32 mouse cellular contexts compared by ENCODE assay signal in genomic region chr5:140633432-140633831, GRCm38 (mm10). TPM values are rescaled to one million over a fixed set of nuclear protein-coding genes. Genes with fewer than 3 reads are reported as not detected.
A peak's percentile ranks its signal among the peaks of the same experiment; 100 is the strongest.
DNase-seq lines count a peak whose midpoint lies in the region; ATAC-seq and TF ChIP-seq lines count a peak whose summit lies in the region.
"Had no signal": no experiment of that assay in that cellular context is flagged by ENCODE, and none has a peak within 500 bp of the region (broad histone marks: within the 10 kb centered on the region; RNA-seq: fewer than 3 reads in every experiment).

No protein-coding gene starts in this region.

- peaks cover 71% of the 10 kb centered on the region for H3K36me3 ChIP-seq in hindbrain, postnatal 0 days (ENCODE audit: insufficient read depth, low read length)
- peaks cover 98% of the 10 kb centered on the region for H3K36me3 ChIP-seq in hindbrain, embryonic 13.5 days
- H3K36me3 ChIP-seq in midbrain, embryonic 12.5 days = peaks cover 100% of the 10 kb centered on the region
- H3K36me3 ChIP-seq in midbrain, embryonic 10.5 days = peaks cover 100% of the 10 kb centered on the region

- H3K27ac ChIP-seq in hindbrain, postnatal 0 days = no peak overlapping the region
- no peak overlapping the region for H3K27ac ChIP-seq in hindbrain, embryonic 13.5 days
- 0 out of 2 replicates have a peak overlapping the region, but pooled peaks have one; percentile 25 for H3K27ac ChIP-seq in midbrain, embryonic 12.5 days (replicated peaks)
- no peak overlapping the region for H3K27ac ChIP-seq in midbrain, embryonic 10.5 days (replicated peaks)
- H3K27ac ChIP-seq: embryonic facial prominence, embryonic 10.5 days; embryonic facial prominence, embryonic 13.5 days; forebrain, embryonic 12.5 days; gastrocnemius, adult 2 months; heart, embryonic 15.5 days; hindbrain, embryonic 15.5 days; intestine, embryonic 15.5 days had no signal

- no peak overlapping the region for H3K4me3 ChIP-seq in hindbrain, postnatal 0 days (ENCODE audit: low read length)
- H3K4me3 ChIP-seq in hindbrain, embryonic 13.5 days = no peak overlapping the region
- no peak overlapping the region for H3K4me3 ChIP-seq in midbrain, embryonic 12.5 days
- H3K4me3 ChIP-seq in midbrain, embryonic 10.5 days = no peak overlapping the region
- H3K4me3 ChIP-seq: embryonic facial prominence, embryonic 10.5 days; embryonic facial prominence, embryonic 13.5 days; erythroblast, embryonic 14.5 days; forebrain, embryonic 12.5 days; gastrocnemius, adult 2 months; heart, embryonic 12.5 days; heart, embryonic 15.5 days; hindbrain, embryonic 15.5 days; intestine, embryonic 15.5 days had no signal

- no peak for TF ChIP-seq CTCF in hindbrain, postnatal 0 days (IDR thresholded peaks at IDR 0.05; ENCODE audit: low read depth)

- H3K4me1 ChIP-seq in hindbrain, postnatal 0 days (ENCODE audit: insufficient read depth, low read length) = peaks cover 14% of the 10 kb centered on the region; the same call in 1 of the 2 replicates
- peaks cover 24% of the 10 kb centered on the region for H3K4me1 ChIP-seq in hindbrain, embryonic 13.5 days (replicated peaks)
- peaks cover 13% of the 10 kb centered on the region; the same call in 1 of the 2 replicates for H3K4me1 ChIP-seq in midbrain, embryonic 12.5 days
- peaks cover 4% of the 10 kb centered on the region; the same call in 1 of the 2 replicates for H3K4me1 ChIP-seq in midbrain, embryonic 10.5 days
- H3K4me1 ChIP-seq: embryonic facial prominence, embryonic 13.5 days; heart, embryonic 12.5 days; intestine, embryonic 15.5 days had no signal

- ATAC-seq in hindbrain, postnatal 0 days = peak; percentile 46; the same call in 1 of the 2 replicates
- no peak for ATAC-seq in hindbrain, embryonic 13.5 days (ENCODE audit: low FRiP score)
- no peak for ATAC-seq in midbrain, embryonic 12.5 days (ENCODE audit: low FRiP score, low read depth)
- ATAC-seq: forebrain, embryonic 16.5 days; intestine, embryonic 15.5 days; Patski had no signal

- no peaks in the 10 kb centered on the region for H3K27me3 ChIP-seq in hindbrain, postnatal 0 days (ENCODE audit: insufficient read depth, low read length)
- no peaks in the 10 kb centered on the region for H3K27me3 ChIP-seq in hindbrain, embryonic 13.5 days
- H3K27me3 ChIP-seq in midbrain, embryonic 12.5 days = no peaks in the 10 kb centered on the region
- H3K27me3 ChIP-seq in midbrain, embryonic 10.5 days (ENCODE audit: low read depth, poor library complexity, severe bottlenecking) = no peaks in the 10 kb centered on the region
- H3K27me3 ChIP-seq: CH12.LX; embryonic facial prominence, embryonic 13.5 days; forebrain, embryonic 12.5 days; heart, embryonic 12.5 days; heart, embryonic 15.5 days; hindbrain, embryonic 15.5 days; intestine, embryonic 15.5 days; Patski had no signal

- DNase-seq in cerebellum, postnatal 10 days = peak; percentile 26 to 59
- DNase-seq in cerebellum, postnatal 36 days = no peak
- peak; percentile 39 for DNase-seq in hindbrain, postnatal 0 days (ENCODE audit: low spot score)
- DNase-seq in midbrain, embryonic 10.5 days (ENCODE audit: low spot score) = no peak
- peak; percentile 74 for DNase-seq in right cerebral cortex, postnatal 10 days (ENCODE audit: low spot score in 2 of 2)
- DNase-seq in right cerebral cortex, postnatal 14 days = no peak
- DNase-seq: adrenal gland, postnatal 10 days; adrenal gland, postnatal 36 days; B cell, adult 2 months; cerebellum, adult 11 months; cerebellum, adult 8-10 months; cerebellum, postnatal 25 days; embryo, embryonic 11 days; gastrocnemius, adult 2 months; gastrocnemius, postnatal 14 days; heart, adult 18-20 months; heart, postnatal 10 days; heart, postnatal 36 days had no signal

- 58% methylated on average over 7 of the region's 7 CpGs for WGBS in hindbrain, postnatal 0 days
- WGBS in hindbrain, embryonic 13.5 days = 95% methylated on average over 7 of the region's 7 CpGs
- WGBS in midbrain, embryonic 12.5 days = 94% methylated on average over 7 of the region's 7 CpGs
- 90% methylated on average over 7 of the region's 7 CpGs for WGBS in midbrain, embryonic 10.5 days

- H3K9me3 ChIP-seq in hindbrain, postnatal 0 days (ENCODE audit: low read length) = no peaks in the 10 kb centered on the region
- H3K9me3 ChIP-seq in hindbrain, embryonic 13.5 days = no peaks in the 10 kb centered on the region
- 0 out of 2 replicates have a peak, but pooled peaks cover 3% of the 10 kb centered on the region for H3K9me3 ChIP-seq in midbrain, embryonic 12.5 days
- peaks cover 9% of the 10 kb centered on the region; the same call in 1 of the 2 replicates for H3K9me3 ChIP-seq in midbrain, embryonic 10.5 days (replicated peaks)
- H3K9me3 ChIP-seq: embryonic facial prominence, embryonic 13.5 days; G1E; heart, embryonic 15.5 days; hindbrain, embryonic 15.5 days; intestine, embryonic 15.5 days had no signal

- H3K9ac ChIP-seq in hindbrain, postnatal 0 days (replicated peaks; ENCODE audit: low read length) = no peak overlapping the region
- H3K9ac ChIP-seq in hindbrain, embryonic 13.5 days = no peak overlapping the region
- H3K9ac ChIP-seq in midbrain, embryonic 12.5 days (replicated peaks) = no peak overlapping the region
- H3K9ac ChIP-seq: embryonic facial prominence, embryonic 13.5 days; forebrain, embryonic 12.5 days; heart, embryonic 12.5 days; heart, embryonic 15.5 days; hindbrain, embryonic 15.5 days; intestine, embryonic 15.5 days had no signal

- H3K4me2 ChIP-seq in hindbrain, postnatal 0 days (ENCODE audit: low read depth, low read length) = no peak overlapping the region
- no peak overlapping the region for H3K4me2 ChIP-seq in hindbrain, embryonic 13.5 days
- H3K4me2 ChIP-seq in midbrain, embryonic 12.5 days (replicated peaks) = no peak overlapping the region
- H3K4me2 ChIP-seq: embryonic facial prominence, embryonic 13.5 days; forebrain, embryonic 12.5 days; heart, embryonic 12.5 days; heart, embryonic 15.5 days; hindbrain, embryonic 15.5 days; intestine, embryonic 15.5 days had no signal

RNA-seq across cellular contexts. Expression of gene Ttyh3, which starts 15.4 kb away (rescaled TPM):
- total RNA-seq in hindbrain, postnatal 0 days (2014; rRNA removed) = 253 and 260 TPM in 2 replicates
- 53.5 and 60.3 TPM in 2 replicates for polyA plus RNA-seq in hindbrain, postnatal 0 days (2015; fragmentation: Nextera tagmentation; extraction: Ambion mirVana)
- 65.3 and 67.4 TPM in 2 replicates for polyA plus RNA-seq in hindbrain, embryonic 13.5 days (2015; fragmentation: Nextera tagmentation; extraction: Ambion mirVana)
- 68.8 and 71.0 TPM in 2 replicates for polyA plus RNA-seq in midbrain, embryonic 12.5 days (2016; fragmentation: Nextera tagmentation; extraction: Ambion mirVana)
- polyA plus RNA-seq in midbrain, embryonic 10.5 days (2016; fragmentation: Nextera tagmentation; extraction: Ambion mirVana) = 28.6 and 36.2 TPM in 2 replicates

RNA-seq across cellular contexts. Expression of gene Lfng, which starts 26.3 kb away (rescaled TPM):
- 81.4 and 112 TPM in 2 replicates for total RNA-seq in hindbrain, postnatal 0 days (2014; rRNA removed)
- polyA plus RNA-seq in hindbrain, postnatal 0 days (2015; fragmentation: Nextera tagmentation; extraction: Ambion mirVana) = 29.7 and 35.1 TPM in 2 replicates
- 22.9 and 27.1 TPM in 2 replicates for polyA plus RNA-seq in hindbrain, embryonic 13.5 days (2015; fragmentation: Nextera tagmentation; extraction: Ambion mirVana)
- 28.5 and 33.9 TPM in 2 replicates for polyA plus RNA-seq in midbrain, embryonic 12.5 days (2016; fragmentation: Nextera tagmentation; extraction: Ambion mirVana)
- polyA plus RNA-seq in midbrain, embryonic 10.5 days (2016; fragmentation: Nextera tagmentation; extraction: Ambion mirVana) = 43.7 and 50.8 TPM in 2 replicates
- total RNA-seq: CH12.LX had no signal

Comparison
In these comparisons a context has a peak if more than half of its experiments do, and no peak if none do; other contexts are left out.
1. DNase-seq: peak in cerebellum, postnatal 10 days (2 of 2), hindbrain, postnatal 0 days (single experiment) and right cerebral cortex, postnatal 10 days (2 of 2); none in cerebellum, postnatal 36 days (0 of 2), midbrain, embryonic 10.5 days (single experiment) and right cerebral cortex, postnatal 14 days (single experiment).